18 mouse cellular contexts compared by ENCODE assay signal in genomic region chr9:21268305-21268704, GRCm38 (mm10). TPM values are rescaled to one million over a fixed set of nuclear protein-coding genes. Genes with fewer than 3 reads are reported as not detected.
"Had no signal": no experiment of that assay in that cellular context is flagged by ENCODE, and none has a peak within 500 bp of the region (broad histone marks: within the 10 kb centered on the region; RNA-seq: fewer than 3 reads in every experiment).

No protein-coding gene starts in this region.

- H3K9ac ChIP-seq: lung, embryonic 15.5 days; midbrain, embryonic 13.5 days; midbrain, embryonic 15.5 days; neural tube, embryonic 12.5 days; stomach, embryonic 15.5 days had no signal

- H3K4me2 ChIP-seq: lung, embryonic 15.5 days; midbrain, embryonic 11.5 days; midbrain, embryonic 13.5 days; midbrain, embryonic 15.5 days; neural tube, embryonic 12.5 days; stomach, embryonic 15.5 days had no signal

- H3K27ac ChIP-seq: lung, embryonic 15.5 days; macrophage; midbrain, embryonic 13.5 days; midbrain, embryonic 15.5 days; neural tube, embryonic 12.5 days; stomach, embryonic 15.5 days; stomach, postnatal 0 days had no signal

- H3K9me3 ChIP-seq: lung, embryonic 15.5 days; megakaryocyte, embryonic 14.5 days; midbrain, embryonic 13.5 days; midbrain, embryonic 15.5 days; neural tube, embryonic 12.5 days; stomach, embryonic 15.5 days had no signal

- DNase-seq: lung, adult 2 months; lung, postnatal 14 days; lung, postnatal 36 days; right cerebral cortex, postnatal 14 days; thymus, adult 2 months; thymus, postnatal 25 days; thymus, postnatal 4 days had no signal

- H3K4me3 ChIP-seq: lung, embryonic 15.5 days; megakaryocyte, embryonic 14.5 days; midbrain, embryonic 13.5 days; midbrain, embryonic 15.5 days; neural tube, embryonic 12.5 days; stomach, embryonic 15.5 days had no signal

- ATAC-seq: lung, postnatal 0 days; midbrain, embryonic 13.5 days; midbrain, embryonic 15.5 days had no signal

- H3K27me3 ChIP-seq: lung, embryonic 15.5 days; megakaryocyte, embryonic 14.5 days; midbrain, embryonic 13.5 days; midbrain, embryonic 15.5 days; neural tube, embryonic 12.5 days; stomach, embryonic 15.5 days had no signal

RNA-seq across cellular contexts. Expression of gene S1pr5, which starts 20.1 kb away (rescaled TPM):
- polyA plus RNA-seq: macrophage; testis, adult 2 months had no signal
